Mouse (Mus musculus): ENCODE measurements around the gene Fam72a. TPM values are rescaled to one million over a fixed set of nuclear protein-coding genes. Genes with fewer than 3 reads are reported as not detected.

Gene Fam72a
- polyA plus RNA-seq (2012; ENCODE audit: low replicate concordance) = 1.3 and 1.8 TPM in 2 replicates

GRCm38 (mm10) chr1:131527281-131528080 is at the start of gene Fam72a, which contains the start of gene Srgap2:
Gene Fam72a, plus strand, starts transcription at chr1:131527903.
Gene Srgap2, minus strand, starts transcription at chr1:131527352.

Other genes with a start within 250 kb of the Fam72a start
- gene Ikbke, start 248.3 kb upstream of the Fam72a start, polyA plus RNA-seq (2012; ENCODE audit: low replicate concordance) = 2.5 TPM in 2 replicates
- 4.0 and 13.7 TPM in 2 replicates for gene Srgap2, start 551 bp upstream of the Fam72a start, polyA plus RNA-seq (2012; ENCODE audit: low replicate concordance)
- gene Avpr1b, start 71.3 kb downstream of the Fam72a start, polyA plus RNA-seq (2012; ENCODE audit: low replicate concordance) = not detected in 2 replicates
- gene Ctse, start 110.4 kb downstream of the Fam72a start, polyA plus RNA-seq (2012; ENCODE audit: low replicate concordance) = 68.5 and 139 TPM in 2 replicates
- 0.21 and 0.54 TPM in 2 replicates for gene Rab7b, start 160.8 kb downstream of the Fam72a start, polyA plus RNA-seq (2012; ENCODE audit: low replicate concordance)
- not detected in 2 replicates for gene Slc26a9, start 216.1 kb downstream of the Fam72a start, polyA plus RNA-seq (2012; ENCODE audit: low replicate concordance)